Mouse (Mus musculus) embryonic facial prominence, embryonic 14.5 days (tissue): ENCODE results near the gene Gabrb3. TPM values are rescaled to one million over a fixed set of nuclear protein-coding genes. Genes with fewer than 3 reads are reported as not detected.

Source experiments
- ATAC-seq: fragments of 200-750 bp; cut with Nextera tagmentation; 2 replicates; pipeline ENCODE4 v1.8.0; 2017; ENCODE audit warnings: low read depth, moderate number of reproducible peaks, moderate TSS enrichment
- DNase-seq: peaks from one replicate; pipeline ENCODE4 v3.0.0-alpha.2; 2015; ENCODE audit warnings: low spot score
- H3K27ac ChIP-seq: fragments of 300-500 bp; sonication (generic); replicated peaks from 2 replicates; pipeline ENCODE4 v1.5.1; 2014; ENCODE audit warnings: low read depth, mild to moderate bottlenecking, low read length, moderate library complexity
- H3K27me3 ChIP-seq: fragments of 300-500 bp; sonication (generic); replicated peaks from 2 replicates; pipeline ENCODE4 v1.6.1; 2014; ENCODE audit warnings: low read length; ENCODE audit not compliant: control insufficient read depth, insufficient read depth
- H3K36me3 ChIP-seq: fragments of 300-500 bp; sonication (generic); 2 replicates; pipeline ENCODE4 v1.6.1; 2014; ENCODE audit warnings: low read length, mixed read lengths; ENCODE audit not compliant: control insufficient read depth, insufficient read depth
- H3K4me1 ChIP-seq: fragments of 300-500 bp; sonication (generic); 2 replicates; pipeline ENCODE4 v1.6.1; 2014; ENCODE audit warnings: antibody characterized with exemption, low read length; ENCODE audit not compliant: control insufficient read depth, insufficient read depth
- H3K4me2 ChIP-seq: fragments of 300-500 bp; sonication (generic); 2 replicates; pipeline ENCODE4 v1.6.1; 2014; ENCODE audit warnings: low read depth, mild to moderate bottlenecking, low read length, moderate library complexity, mixed read lengths
- H3K4me3 ChIP-seq: fragments of 300-500 bp; sonication (generic); 2 replicates; pipeline ENCODE4 v1.5.1; 2014; ENCODE audit warnings: low read depth, mild to moderate bottlenecking, low read length
- H3K9ac ChIP-seq: fragments of 300-500 bp; sonication (generic); 2 replicates; pipeline ENCODE4 v1.6.1; 2014; ENCODE audit warnings: low read depth, mild to moderate bottlenecking, low read length, moderate library complexity, mixed read lengths
- H3K9me3 ChIP-seq: fragments of 300-500 bp; sonication (generic); 2 replicates; pipeline ENCODE4 v1.6.1; 2016; ENCODE audit warnings: low read length; ENCODE audit not compliant: control insufficient read depth
- WGBS: fragments of 180-500 bp; shearing (Covaris S2); extraction: QIAGEN DNeasy Blood & Tissue Kit; methylation state at CpG from one replicate; pipeline ENCODE4 v1.1.7; 2014; 5-methylcytosine and 5-hydroxymethylcytosine counted together
- polyA plus RNA-seq: library from polyadenylated mRNA; unstranded; fragments of >200 nt; fragmentation: Nextera tagmentation; extraction: Ambion mirVana; gene quantifications from 2 replicates; pipeline ENCODE4 v1.2.1, GENCODE M21; 2014

Gene Gabrb3
- polyA plus RNA-seq, 1 experiment from 2014 or later = 4.4 TPM

- ATAC-seq (peak; percentile 44), DNase-seq (peak; percentile 3)
Measured at GRCm38 (mm10) chr7:57508860-57509632, 89.6 kb downstream of the Gabrb3 start.

GRCm38 (mm10) chr7:57509681-57510141, 90.2 kb downstream of the Gabrb3 start, which contains the start of gene Gabra5:
TSS of gene Gabra5 (minus strand) at chr7:57510059.
- no peak within 1 kb of the TSS for H3K9ac ChIP-seq
- H3K36me3 ChIP-seq = no peaks in the 10 kb centered on the region
- H3K4me2 ChIP-seq = peak within 1 kb of the TSS; percentile 69
- 1% methylated on average over 24 of the region's 59 CpGs for WGBS
- H3K9me3 ChIP-seq = no peaks in the 10 kb centered on the region
- peak; percentile 48 for DNase-seq
- no peak within 1 kb of the TSS for H3K27ac ChIP-seq
- ATAC-seq = peak; percentile 75
- peaks cover 57% of the 10 kb centered on the region for H3K27me3 ChIP-seq
- H3K4me3 ChIP-seq = peak within 1 kb of the TSS; percentile 44
- H3K4me1 ChIP-seq = no peaks in the 10 kb centered on the region

More at GRCm38 (mm10) chr7:57508860-57509632, 89.6 kb downstream of the Gabrb3 start:
- WGBS = 1% methylated on average over 25 of the region's 72 CpGs
- no peaks in the 10 kb centered on the region for H3K9me3 ChIP-seq
- H3K27me3 ChIP-seq = peaks cover 57% of the 10 kb centered on the region
- H3K4me2 ChIP-seq = peak overlapping the region; percentile 69
- H3K4me1 ChIP-seq = no peaks in the 10 kb centered on the region
- peak overlapping the region; percentile 44 for H3K4me3 ChIP-seq
- H3K9ac ChIP-seq = no peak overlapping the region
- H3K36me3 ChIP-seq = no peaks in the 10 kb centered on the region
- H3K27ac ChIP-seq = no peak overlapping the region

GRCm38 (mm10) chr7:57512955-57513354, 93.5 kb downstream of the Gabrb3 start:
- Histone ChIP-seq H3K36me3 (no peaks in the 10 kb centered on the region), H3K9me3 (no peaks in the 10 kb centered on the region), H3K4me1 (no peaks in the 10 kb centered on the region), H3K27me3 (peaks cover 41% of the 10 kb centered on the region), H3K27ac (no peak overlapping the region), H3K4me2 (no peak overlapping the region), H3K4me3 (no peak overlapping the region), H3K9ac (no peak overlapping the region)
- DNase-seq (peak; percentile 20), ATAC-seq (no peak)
- 30% methylated on average over 3 of the region's 3 CpGs for WGBS

GRCm38 (mm10) chr7:57529451-57529850, 110.0 kb downstream of the Gabrb3 start:
- DNase-seq (no peak), ATAC-seq (no peak)
- H3K27me3 ChIP-seq = no peaks in the 10 kb centered on the region
- no peak overlapping the region for H3K9ac ChIP-seq
- H3K4me3 ChIP-seq = no peak overlapping the region
- H3K9me3 ChIP-seq = no peaks in the 10 kb centered on the region
- no peaks in the 10 kb centered on the region for H3K4me1 ChIP-seq
- 82% methylated on average over 4 of the region's 4 CpGs for WGBS
- H3K27ac ChIP-seq = no peak overlapping the region
- H3K4me2 ChIP-seq = no peak overlapping the region
- no peaks in the 10 kb centered on the region for H3K36me3 ChIP-seq

- 89% methylated on average over 8 of the region's 8 CpGs for WGBS
- DNase-seq (no peak), ATAC-seq (no peak)
- Histone ChIP-seq H3K4me3 (no peak overlapping the region), H3K27ac (no peak overlapping the region), H3K36me3 (no peaks in the 10 kb centered on the region), H3K4me1 (no peaks in the 10 kb centered on the region), H3K27me3 (no peaks in the 10 kb centered on the region), H3K9ac (no peak overlapping the region), H3K9me3 (no peaks in the 10 kb centered on the region), H3K4me2 (no peak overlapping the region)
Measured at GRCm38 (mm10) chr7:57529954-57530353, 110.5 kb downstream of the Gabrb3 start.

- ATAC-seq (no peak), DNase-seq (no peak)
- no peak overlapping the region for H3K27ac ChIP-seq
- no peaks in the 10 kb centered on the region for H3K4me1 ChIP-seq
- no peaks in the 10 kb centered on the region for H3K27me3 ChIP-seq
- WGBS = 77% methylated on average over 10 of the region's 10 CpGs
- H3K9me3 ChIP-seq = no peaks in the 10 kb centered on the region
- H3K9ac ChIP-seq = no peak overlapping the region
- H3K4me2 ChIP-seq = no peak overlapping the region
- H3K36me3 ChIP-seq = no peaks in the 10 kb centered on the region
- no peak overlapping the region for H3K4me3 ChIP-seq
Measured at GRCm38 (mm10) chr7:57532676-57533075, 113.2 kb downstream of the Gabrb3 start.

GRCm38 (mm10) chr7:57538565-57538964, 119.1 kb downstream of the Gabrb3 start:
- Histone ChIP-seq H3K4me2 (no peak overlapping the region), H3K9me3 (no peaks in the 10 kb centered on the region), H3K9ac (no peak overlapping the region), H3K4me1 (no peaks in the 10 kb centered on the region), H3K27me3 (no peaks in the 10 kb centered on the region), H3K4me3 (no peak overlapping the region), H3K27ac (no peak overlapping the region), H3K36me3 (no peaks in the 10 kb centered on the region)
- ATAC-seq (no peak), DNase-seq (peak; percentile 2)
- 20% methylated on average over 7 of the region's 7 CpGs for WGBS

GRCm38 (mm10) chr7:57560732-57561436, 141.4 kb downstream of the Gabrb3 start:
- H3K9ac ChIP-seq = no peak overlapping the region
- ATAC-seq = no peak

More at GRCm38 (mm10) chr7:57560732-57561436, 141.4 kb downstream of the Gabrb3 start:
- Histone ChIP-seq H3K27me3 (no peaks in the 10 kb centered on the region), H3K36me3 (no peaks in the 10 kb centered on the region), H3K4me3 (no peak overlapping the region), H3K4me2 (no peak overlapping the region), H3K9me3 (no peaks in the 10 kb centered on the region), H3K27ac (no peak overlapping the region), H3K4me1 (no peaks in the 10 kb centered on the region)
- 66% methylated on average over 3 of the region's 3 CpGs for WGBS
- no peak for DNase-seq
